Mouse (Mus musculus) gastrocnemius, adult 2 months (tissue): ENCODE data around the gene Ola1. TPM values are rescaled to one million over a fixed set of nuclear protein-coding genes. Genes with fewer than 3 reads are reported as not detected.

Source experiments
- DNase-seq: peaks from one replicate; pipeline ENCODE4 v3.0.0; 2022
- H3K27ac ChIP-seq: fragments of 200-600 bp; 2 replicates; pipeline ENCODE4 v1.8.1; 2022; ENCODE audit warnings: mild to moderate bottlenecking
- H3K4me3 ChIP-seq: fragments of 200-600 bp; 2 replicates; pipeline ENCODE4 v1.8.1; 2022; ENCODE audit warnings: mild to moderate bottlenecking, moderate library complexity
- CTCF ChIP-seq: fragments of 200-600 bp; IDR thresholded peaks from 2 replicates; pipeline ENCODE4 v1.8.1; 2022; ENCODE audit warnings: antibody characterized with exemption, mild to moderate bottlenecking, moderate library complexity
- intact Hi-C: fragments of 180-260 bp; cut with DNase I; formaldehyde crosslinking; loops from one replicate; pipeline ENCODE4 v1.15.1; 2025
- total RNA-seq, 2 experiments: library from RNA; stranded (reverse); gene quantifications; 2 replicates each; pipeline ENCODE4 v1.2.3; 2021

Gene Ola1
- total RNA-seq, 2 experiments from 2014 or later, result 49.3 to 58.1 TPM

DNA sequence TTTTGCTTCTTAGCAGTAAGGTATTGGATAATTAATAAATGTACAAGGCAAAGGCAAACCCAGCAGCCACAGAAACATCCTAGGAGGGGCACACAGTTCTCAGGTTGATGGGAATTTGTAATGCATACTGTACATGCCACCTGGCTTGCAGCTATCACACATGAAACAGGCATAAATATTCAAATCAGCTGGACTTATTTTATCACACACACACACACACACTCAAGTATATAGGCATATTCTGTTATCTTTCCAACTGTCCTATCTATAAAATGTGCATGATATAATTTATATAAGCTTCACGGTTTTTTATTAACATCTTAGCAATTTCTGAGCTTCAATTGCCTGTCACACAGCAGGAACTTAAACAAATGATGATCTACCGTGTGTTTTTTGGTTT lies 85.8 kb downstream of the Ola1 start:
- no peak for DNase-seq
- intact Hi-C loops, result no loop called here
- TF ChIP-seq CTCF, result no peak

DNA sequence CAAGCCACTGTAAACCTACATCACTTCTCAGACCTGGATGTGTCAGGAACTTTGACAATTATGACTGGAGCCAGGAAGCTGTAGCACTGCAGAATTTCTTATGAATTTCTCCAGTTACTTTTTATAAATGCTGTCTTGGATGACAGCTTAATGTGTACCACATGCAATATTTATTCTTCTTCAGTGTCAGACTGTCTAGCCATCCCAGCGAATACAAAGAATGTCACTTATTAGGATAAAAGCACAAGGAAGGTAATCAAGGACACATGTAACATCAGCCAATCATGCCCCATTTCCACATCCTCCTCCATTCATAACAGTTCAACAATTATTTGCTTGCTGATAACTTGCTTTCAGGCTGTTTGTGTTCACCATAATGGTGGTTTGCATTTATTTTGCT lies 91.0 kb downstream of the Ola1 start:
- no peak for TF ChIP-seq CTCF
- H3K4me3 ChIP-seq, result no peak overlapping the region
- no peak for DNase-seq
- H3K27ac ChIP-seq, result no peak overlapping the region
- intact Hi-C loops, result no loop called here

More for the DNA sequence above, 85.8 kb downstream of the Ola1 start:
- no peak overlapping the region for H3K27ac ChIP-seq
- no peak overlapping the region for H3K4me3 ChIP-seq

DNA sequence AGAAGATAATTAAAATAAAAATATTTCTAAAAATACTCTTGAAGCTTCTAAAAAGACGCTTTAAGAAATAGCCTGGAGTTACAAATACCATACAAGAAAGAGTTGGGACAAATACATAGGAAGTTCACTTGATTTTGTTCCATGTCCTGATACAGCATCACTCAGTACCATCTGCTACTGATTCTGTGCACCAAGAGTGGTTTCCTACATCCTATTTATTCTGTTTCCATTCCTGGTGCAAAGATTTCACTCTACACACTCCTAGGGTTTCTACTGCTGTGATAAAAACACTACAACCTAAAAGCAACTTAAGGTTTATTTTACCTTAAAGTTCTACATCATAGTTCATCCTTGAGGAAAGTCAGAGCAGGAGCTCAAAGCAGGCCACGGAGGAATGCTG lies 99.9 kb downstream of the Ola1 start:
- intact Hi-C loops, result no loop called here
- no peak for TF ChIP-seq CTCF
- DNase-seq, result no peak
- H3K27ac ChIP-seq, result no peak overlapping the region
- no peak overlapping the region for H3K4me3 ChIP-seq

- intact Hi-C loops, result no loop called here
- no peak for DNase-seq
- TF ChIP-seq CTCF, result no peak
- H3K27ac ChIP-seq, result no peak overlapping the region
- H3K4me3 ChIP-seq, result no peak overlapping the region
These were observed 111.6 kb downstream of the Ola1 start for GRCm38 (mm10) chr2:73107089-73107488.

- peak; percentile 35; the same call in 1 of the 2 replicates for TF ChIP-seq CTCF
- intact Hi-C loops, result no loop called here
- Histone ChIP-seq H3K27ac (no peak overlapping the region), H3K4me3 (no peak overlapping the region)
- no peak for DNase-seq
These were observed 122.2 kb downstream of the Ola1 start for GRCm38 (mm10) chr2:73096491-73096890.

DNA sequence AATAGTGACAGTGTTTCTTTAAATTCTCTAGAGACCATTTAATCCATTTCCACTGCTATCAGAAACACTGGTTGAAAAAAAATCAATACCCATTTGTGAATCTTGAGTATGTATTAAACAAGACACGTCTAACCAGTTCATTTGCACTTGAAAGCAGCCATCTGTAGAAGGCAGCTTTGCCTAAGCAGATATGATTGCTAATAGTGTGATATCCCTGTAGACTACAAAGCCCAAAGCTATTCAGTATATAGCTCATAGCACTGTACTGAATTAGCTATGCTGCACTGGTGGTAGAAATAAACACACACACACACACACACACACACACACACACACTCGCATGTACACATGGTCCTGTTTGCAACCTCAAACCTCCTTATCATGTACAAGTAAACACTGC lies 123.4 kb downstream of the Ola1 start:
- Histone ChIP-seq H3K27ac (no peak overlapping the region), H3K4me3 (no peak overlapping the region)
- TF ChIP-seq CTCF, result no peak
- intact Hi-C loops, result no loop called here
- DNase-seq, result no peak

DNA sequence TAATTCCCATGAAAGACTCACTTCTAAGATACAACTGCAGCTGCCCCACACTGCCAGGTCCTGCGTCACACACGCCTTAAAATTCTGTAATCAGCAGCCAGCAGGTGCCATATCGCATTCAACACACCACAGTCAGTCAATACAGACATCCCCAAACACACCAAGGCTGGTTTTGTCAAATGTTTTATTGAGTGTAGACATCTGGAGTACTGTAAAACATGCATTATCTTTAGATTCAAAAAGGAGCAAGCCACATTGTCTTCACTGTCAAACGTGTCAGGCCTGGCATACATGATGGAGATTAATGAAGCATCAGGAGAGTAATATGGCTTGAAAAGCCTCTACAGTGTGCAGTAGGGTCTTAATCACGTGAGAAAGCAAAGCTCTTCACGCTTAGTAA lies 125.7 kb downstream of the Ola1 start:
- no peak for TF ChIP-seq CTCF
- intact Hi-C loops, result no loop called here
- DNase-seq, result no peak
- H3K27ac ChIP-seq, result no peak overlapping the region
- H3K4me3 ChIP-seq, result no peak overlapping the region

DNA sequence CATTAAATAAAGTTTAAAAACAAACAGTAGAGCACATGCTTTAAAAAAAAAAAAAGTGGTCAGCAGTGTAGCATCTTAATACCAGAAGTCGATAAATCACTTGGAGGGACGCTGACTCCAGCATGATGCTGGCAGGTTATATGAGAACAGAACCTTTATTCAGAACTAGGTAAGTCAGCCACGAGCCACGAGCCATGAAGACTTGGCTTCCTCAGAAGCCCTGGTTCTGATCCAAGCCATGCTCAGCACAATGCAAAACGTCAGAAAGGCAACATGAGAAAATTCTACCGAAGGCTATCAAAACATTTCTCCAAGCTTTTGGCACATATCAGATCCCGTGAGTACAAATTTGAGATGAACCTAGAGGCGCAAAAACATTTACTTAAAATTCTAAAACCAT lies 127.4 kb downstream of the Ola1 start:
- intact Hi-C loops, result no loop called here
- Histone ChIP-seq H3K27ac (no peak overlapping the region), H3K4me3 (no peak overlapping the region)
- DNase-seq, result no peak
- no peak for TF ChIP-seq CTCF

GRCm38 (mm10) chr2:73087641-73088040 lies 131.1 kb downstream of the Ola1 start:
- no peak for DNase-seq
- H3K27ac ChIP-seq, result no peak overlapping the region
- intact Hi-C loops, result no loop called here
- no peak for TF ChIP-seq CTCF
- H3K4me3 ChIP-seq, result no peak overlapping the region

- Histone ChIP-seq H3K27ac (no peak overlapping the region), H3K4me3 (no peak overlapping the region)
- intact Hi-C loops, result no loop called here
- TF ChIP-seq CTCF, result no peak
- peak; percentile 23 for DNase-seq
These were observed 132.9 kb downstream of the Ola1 start for GRCm38 (mm10) chr2:73085669-73086304.

DNA sequence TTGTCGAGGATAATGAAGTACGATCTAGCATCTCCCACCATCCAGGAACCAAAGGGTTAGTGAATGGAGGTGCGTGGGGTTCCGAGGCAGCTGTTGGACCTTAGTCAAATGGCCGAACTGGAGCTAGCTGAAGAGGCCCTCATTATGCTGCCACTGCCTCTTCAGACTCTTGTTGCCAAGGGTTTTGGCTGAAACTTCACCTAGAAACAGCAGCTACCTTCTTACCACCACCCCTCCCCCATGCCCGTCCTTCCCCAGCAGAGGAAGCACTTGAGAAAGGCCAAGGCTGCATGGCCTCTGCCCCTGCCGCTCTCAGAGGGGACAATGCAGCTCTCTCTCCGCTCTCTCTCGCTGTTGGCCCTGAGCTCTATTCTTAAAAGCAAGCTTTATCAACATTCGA lies 136.2 kb downstream of the Ola1 start:
- Histone ChIP-seq H3K4me3 (no peak overlapping the region), H3K27ac (no peak overlapping the region)
- intact Hi-C loops, result no loop called here
- TF ChIP-seq CTCF, result no peak
- DNase-seq, result no peak

GRCm38 (mm10) chr2:73081861-73082260 lies 136.9 kb downstream of the Ola1 start:
- intact Hi-C loops, result no loop called here
- Histone ChIP-seq H3K27ac (no peak overlapping the region), H3K4me3 (no peak overlapping the region)
- no peak for DNase-seq
- no peak for TF ChIP-seq CTCF

GRCm38 (mm10) chr2:73080084-73080483 lies 138.6 kb downstream of the Ola1 start:
- intact Hi-C loops, result no loop called here
- Histone ChIP-seq H3K27ac (no peak overlapping the region), H3K4me3 (no peak overlapping the region)
- no peak for TF ChIP-seq CTCF
- no peak for DNase-seq

DNA sequence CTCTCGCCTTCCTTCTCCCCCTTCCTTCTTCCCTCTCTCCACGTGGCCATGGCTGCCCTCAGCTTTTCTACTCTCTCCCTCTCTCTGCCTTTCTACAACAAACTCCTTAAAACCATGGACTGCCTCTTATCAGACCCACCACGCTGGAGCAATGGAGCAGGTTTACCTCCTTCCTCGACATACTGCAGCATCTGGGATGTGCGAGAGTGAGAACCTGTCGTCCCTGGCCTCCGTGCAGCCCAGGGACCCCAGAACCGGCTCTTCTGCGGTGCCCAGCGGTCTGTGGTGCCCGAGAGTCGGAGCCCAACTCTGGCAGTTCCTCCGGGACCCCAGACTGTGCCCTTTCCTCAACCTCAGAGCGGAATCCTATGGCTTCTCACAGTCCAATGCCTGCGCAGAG lies 139.4 kb downstream of the Ola1 start:
- H3K4me3 ChIP-seq, result no peak overlapping the region
- intact Hi-C loops, result no loop called here
- H3K27ac ChIP-seq, result no peak overlapping the region
- TF ChIP-seq CTCF, result no peak
- DNase-seq, result no peak
